Mouse (Mus musculus) adrenal gland, postnatal 14 days (tissue): ENCODE data around the gene Zfp780b. TPM values are rescaled to one million over a fixed set of nuclear protein-coding genes. Genes with fewer than 3 reads are reported as not detected.
"Not testable (repeated sequence)": the region's sequence is repeated elsewhere in the genome, so short reads cannot be mapped to it uniquely, and the experiment has no call there.

Source experiments
- DNase-seq: peaks from one replicate; pipeline ENCODE4 v3.0.0; 2021; ENCODE audit warnings: mixed read lengths
- long read RNA-seq, 2 experiments: library from polyadenylated mRNA; stranded (forward); transcript quantifications; one replicate each; pipeline ENCODE4 v2.0.0; 2021
- total RNA-seq: library from RNA; stranded (reverse); gene quantifications from 2 replicates; pipeline ENCODE4 v1.2.3, GENCODE M21; 2021

Gene Zfp780b
- total RNA-seq = 9.9 and 12.0 TPM in 2 replicates
- long read RNA-seq, experiment 1, partial matches to known transcripts = 0 of 7 reads
- long read RNA-seq, experiment 1, other reads (novel, unspliced or antisense) = 4 of 7 reads
- long read RNA-seq, experiment 2, partial matches to known transcripts = 0 of 1 reads
- long read RNA-seq, experiment 2, other reads (novel, unspliced or antisense) = 1 of 1 reads

DNA sequence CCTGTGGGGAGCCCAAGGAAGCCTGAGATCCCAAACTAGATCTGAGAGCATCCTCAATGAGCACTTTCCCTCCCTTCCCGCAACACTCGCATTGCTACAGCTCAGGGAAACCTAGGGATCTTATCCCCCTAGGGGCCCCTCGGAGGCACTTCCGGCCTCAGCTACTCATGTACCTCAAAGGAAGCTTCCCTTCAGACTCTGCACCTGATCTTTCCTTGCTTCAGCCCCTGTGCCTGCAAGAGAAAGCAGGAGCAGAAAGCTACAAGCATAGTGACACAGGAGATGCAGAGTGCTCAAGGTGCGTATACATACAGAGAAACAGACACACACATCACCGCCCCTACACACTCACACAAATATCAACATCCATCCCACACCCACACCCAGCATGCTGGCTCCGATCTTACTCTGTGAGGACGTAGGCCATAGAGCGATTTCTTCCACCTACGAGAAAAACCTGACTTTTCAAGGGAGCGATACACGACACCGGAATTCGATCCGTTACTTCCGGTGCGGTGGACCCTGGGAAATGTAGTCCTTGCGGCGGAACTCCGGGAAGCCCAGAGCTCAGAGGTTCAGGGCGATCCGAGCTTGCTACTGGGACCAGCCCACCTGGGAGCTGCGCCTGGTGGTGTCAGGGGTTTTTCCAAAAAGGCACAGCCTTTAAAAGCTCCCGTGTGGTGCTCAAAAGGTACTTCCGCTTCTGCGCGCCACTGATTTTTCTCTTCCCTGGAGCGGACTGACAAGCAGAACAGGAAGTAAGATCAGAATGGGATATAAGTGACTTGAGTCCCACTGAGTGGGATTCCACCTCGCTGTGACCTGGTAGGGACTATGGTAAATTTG lies at the start of gene Zfp780b:
Gene Zfp780b, minus strand, starts transcription at position 489 of the 846 bp plus-strand sequence.
- DNase-seq = peak; percentile 81

DNA sequence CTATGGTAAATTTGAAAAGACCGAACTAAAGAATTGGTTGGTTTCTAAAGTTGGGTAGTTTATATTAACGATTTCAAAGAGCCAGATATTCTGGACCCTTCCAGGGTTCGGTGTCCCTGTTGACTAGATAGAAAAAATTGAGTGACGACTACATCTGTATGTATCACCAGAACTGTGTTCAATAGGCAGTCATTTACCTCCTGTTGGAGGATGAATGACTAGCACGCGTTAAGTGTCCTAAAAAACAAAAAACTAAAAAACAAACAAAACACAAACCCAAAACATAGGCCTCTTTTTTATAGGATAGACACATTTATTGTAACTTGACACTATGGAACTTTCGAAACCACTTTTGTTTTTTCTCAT lies 35.5 kb upstream of the Zfp780b start:
- DNase-seq = no peak

DNA sequence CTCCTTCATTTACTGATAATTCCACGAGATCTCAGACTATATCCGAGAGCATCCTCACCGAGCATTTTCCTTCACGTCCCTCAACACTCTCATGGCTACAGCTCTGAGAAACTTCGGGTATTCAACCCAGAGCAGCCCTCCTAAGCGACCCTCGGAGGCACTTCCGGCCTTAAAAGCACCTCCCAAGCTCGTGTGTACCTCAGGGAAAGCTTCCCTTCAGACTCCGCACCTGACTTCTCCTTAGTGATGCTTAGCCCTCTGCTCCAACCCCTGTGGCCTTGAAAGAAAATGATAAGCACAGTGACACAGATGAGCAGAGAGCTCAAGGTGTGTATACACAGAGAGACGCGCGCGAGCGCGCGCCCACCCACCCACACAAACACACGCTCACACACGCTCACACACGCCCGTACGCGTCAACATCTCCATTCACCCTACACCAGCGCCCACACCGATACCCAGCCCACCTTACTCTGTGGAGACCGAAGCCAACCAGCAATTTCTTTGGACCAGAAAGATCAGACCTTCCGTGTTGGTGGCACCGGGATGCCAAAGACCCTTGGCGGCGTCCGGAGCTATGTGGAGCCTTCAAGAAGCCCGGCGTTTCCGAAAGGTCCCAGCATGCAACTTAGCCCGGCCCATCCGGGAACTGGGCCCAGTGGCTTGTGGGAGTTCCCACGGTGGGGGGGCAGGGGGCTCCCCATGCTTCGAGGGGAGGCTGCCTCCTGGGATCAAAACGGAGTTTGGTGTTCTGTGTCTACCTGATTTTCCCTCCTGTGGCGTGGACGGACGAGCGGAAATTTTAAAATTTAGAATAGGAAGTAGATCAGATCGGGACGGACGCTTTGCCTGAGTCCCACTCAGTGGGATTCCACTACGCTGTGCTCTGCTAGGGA lies 34.8 kb upstream of the Zfp780b start, which contains the start of gene Zfp850:
Gene Zfp850, minus strand, starts transcription at position 567 of the 896 bp plus-strand sequence.
- peak; percentile 92 for DNase-seq

DNA sequence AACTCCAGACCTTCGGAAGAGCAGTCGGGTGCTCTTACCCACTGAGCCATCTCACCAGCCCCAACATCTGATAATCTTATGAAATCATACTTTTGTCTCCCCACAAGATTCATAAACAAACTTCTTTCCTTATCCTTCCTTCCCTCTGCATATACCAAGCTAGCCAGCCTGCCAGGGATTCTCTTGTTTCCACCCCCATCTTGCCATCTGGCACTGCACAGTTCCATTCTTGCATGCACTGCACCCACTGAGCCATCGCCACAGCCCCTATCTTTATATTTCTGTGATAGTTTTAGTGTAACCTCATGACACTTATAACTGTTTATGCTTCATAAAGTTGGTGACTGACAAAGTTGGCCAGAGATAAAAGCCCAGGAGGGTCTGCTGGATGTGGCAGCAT lies 31.3 kb upstream of the Zfp780b start:
- no peak for DNase-seq

DNA sequence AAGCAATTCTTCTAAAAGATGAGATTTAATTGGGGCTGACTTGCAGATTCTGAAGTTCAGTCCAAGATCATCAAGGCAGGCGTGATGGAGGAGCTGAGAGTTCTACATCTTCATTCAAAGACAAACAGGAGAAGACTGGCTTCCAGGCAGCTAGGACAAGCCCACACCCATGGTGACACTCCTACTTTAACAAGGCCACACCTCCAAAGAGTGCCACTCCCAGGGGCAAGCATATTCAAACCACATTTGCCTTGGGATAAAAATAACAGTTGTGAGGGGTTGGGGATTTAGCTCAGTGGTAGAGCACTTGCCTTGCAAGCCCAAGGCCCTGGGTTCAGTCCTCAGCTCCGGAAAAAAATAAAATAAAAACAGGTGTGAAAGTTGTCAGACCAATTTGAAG lies 3.2 kb upstream of the Zfp780b start:
- DNase-seq = no peak

DNA sequence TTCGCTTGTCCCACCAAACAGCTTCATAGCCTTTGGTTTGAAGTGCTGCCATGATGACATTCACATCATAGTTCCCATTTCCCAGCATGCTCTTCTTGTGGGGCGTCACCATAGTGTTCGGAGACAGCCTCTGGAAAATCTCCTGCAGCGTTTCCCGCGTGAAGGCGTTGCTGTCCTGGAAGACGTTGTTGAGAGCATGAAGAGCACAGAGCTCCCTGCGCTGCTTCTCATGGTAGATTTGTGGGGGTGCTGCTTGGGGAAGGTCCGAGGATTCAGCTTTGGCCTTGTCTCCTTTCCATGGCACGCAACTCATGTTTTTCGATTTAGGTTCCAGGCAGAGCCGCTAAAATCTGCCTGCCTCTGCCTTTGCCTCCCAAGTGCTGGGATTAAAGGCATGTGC lies 29.5 kb downstream of the Zfp780b start:
- DNase-seq = not testable (repeated sequence)

DNA sequence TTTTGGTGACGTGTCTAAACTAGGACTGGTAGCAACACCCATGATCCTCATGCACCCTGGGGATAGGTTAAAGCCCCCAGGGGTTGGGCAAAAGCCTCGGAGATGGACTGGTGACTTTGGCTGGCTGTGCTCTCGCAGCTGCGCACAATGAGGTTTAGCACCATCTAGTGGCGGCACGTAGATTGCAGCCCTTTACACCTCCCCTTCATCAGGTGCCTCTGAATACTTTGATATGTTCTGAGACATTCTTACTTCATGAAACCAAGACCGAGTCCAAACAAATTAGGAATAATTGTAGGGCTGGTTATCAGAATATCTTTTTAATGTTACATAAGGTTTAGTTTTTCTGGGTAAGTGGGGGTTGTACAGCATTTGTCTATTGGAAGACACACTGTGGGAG lies 37.1 kb downstream of the Zfp780b start:
- not testable (repeated sequence) for DNase-seq

DNA sequence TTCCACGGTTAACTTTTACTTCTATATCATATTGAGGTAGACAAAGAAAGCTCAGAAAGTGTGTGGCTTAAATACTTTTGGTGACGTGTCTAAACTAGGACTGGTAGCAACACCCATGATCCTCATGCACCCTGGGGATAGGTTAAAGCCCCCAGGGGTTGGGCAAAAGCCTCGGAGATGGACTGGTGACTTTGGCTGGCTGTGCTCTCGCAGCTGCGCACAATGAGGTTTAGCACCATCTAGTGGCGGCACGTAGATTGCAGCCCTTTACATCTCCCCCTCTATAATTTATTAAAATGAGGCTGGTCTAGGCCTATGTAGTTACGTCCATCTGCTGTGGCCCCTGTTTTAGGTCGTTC lies 45.2 kb downstream of the Zfp780b start:
- DNase-seq = not testable (repeated sequence)

DNA sequence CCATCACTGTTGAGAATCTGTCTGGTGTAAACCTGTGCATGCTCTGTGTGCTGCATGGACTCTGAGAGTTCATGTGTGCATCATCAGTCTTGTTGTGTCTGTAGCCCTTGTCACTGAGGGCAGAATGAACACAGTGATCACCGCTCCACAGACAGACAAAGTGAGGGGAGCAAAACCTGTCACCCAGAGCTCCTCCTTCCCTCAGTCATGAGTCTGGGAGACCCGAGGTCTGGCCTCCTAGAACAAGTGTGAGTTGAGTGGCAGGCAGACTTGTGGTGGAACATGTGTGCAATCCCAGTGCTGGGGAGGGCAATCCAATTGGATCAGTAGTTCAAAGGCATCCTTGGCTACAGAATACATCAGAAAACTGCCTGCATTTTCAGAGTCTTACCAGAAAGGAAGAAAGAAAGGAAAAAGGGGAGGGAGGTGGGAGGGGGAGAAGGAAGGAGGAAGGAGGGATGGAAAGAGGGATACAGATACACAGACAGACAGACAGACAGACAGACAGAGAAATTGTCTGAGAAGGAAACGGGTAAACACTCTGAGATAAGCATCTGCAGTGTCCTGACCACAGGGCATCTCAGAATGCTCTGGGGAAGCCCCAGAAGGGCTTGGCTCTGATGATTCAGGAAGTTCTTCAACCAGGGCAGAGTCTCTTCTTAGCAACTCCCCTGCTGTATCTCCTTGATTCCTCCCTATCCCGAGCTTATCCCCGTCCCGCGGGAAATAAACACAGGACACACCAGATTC lies 45.7 kb downstream of the Zfp780b start:
- peak; percentile 15 for DNase-seq

DNA sequence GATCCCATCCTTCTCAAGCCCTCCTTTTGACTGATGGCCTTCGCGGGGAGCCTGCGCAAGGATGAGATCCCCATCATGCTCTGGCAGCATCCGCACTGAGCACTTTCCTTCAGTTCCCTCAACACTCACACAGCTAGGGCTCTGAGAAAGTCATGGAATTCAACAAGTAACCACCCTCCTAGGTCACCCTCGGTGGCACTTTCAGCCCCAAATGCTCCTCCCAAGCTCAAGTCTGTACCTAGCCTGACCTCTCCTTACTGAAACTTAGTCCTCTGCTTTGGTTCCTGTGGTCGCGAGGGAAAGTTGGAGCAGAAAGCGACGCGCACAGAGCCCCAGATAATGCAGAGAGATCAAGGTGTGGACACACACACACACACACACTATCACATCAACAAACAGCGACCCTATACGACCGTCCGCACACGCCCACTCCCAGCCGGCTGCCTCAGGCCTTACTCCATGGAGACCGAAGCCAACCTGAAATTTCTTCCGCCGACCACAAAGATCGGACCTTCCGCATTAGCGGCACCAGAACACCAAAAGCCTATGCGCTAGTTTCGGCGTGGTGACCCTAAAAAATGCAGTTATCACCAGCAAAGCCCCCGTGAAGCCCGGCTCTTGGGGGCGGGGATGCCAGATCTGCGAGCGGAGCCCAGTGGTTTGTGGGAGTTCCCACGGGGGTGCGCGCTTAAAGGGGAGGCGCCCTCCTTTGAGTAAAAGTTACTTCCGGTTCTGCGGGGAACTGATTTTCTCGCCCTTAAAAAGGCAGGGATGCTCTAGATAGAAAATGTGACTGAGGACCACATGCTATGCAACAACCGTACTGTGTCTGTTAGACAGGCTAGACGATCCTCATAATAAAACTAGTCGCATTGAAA lies 49.9 kb downstream of the Zfp780b start, which contains the start of gene Zfp974:
Gene Zfp974, minus strand, starts transcription at position 643 of the 878 bp plus-strand sequence.
- peak; percentile 86 for DNase-seq

DNA sequence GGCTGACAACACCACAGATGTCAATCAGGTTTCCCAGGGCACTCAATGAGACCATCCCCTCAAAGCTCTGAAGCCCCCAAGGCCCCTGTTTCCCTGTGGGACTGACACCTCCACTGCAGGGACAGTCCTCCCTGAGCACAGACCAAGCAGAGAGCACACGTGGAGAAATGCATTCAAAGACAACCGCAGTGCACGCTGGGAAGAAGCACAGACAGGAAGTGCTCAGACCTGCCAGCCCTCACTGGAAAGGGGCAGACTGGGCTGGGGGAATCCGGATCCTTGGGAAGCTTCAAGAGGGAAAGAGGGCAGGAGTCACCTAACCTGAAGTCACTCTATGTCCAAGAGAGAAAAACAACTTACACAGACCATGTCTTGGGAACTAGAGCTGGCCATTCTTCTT lies 51.9 kb downstream of the Zfp780b start:
- not testable (repeated sequence) for DNase-seq

DNA sequence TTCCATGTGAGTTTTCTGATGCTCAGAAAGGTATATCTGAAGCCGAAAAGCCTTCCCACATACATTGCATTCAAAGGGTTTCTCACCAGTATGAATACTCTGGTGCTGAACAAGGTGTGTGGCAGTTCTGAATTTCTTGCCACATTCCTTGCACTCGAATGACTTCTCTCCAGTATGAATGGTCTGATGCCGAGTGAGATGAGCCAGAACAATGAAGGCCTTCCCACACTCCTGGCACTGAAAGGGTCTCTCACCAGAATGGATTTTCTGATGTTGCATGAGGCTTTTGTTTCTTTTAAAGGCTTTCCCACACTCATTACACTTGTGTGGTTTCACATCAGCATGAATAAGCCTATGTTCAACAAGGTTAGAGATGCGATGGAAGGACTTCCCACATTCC lies 68.0 kb downstream of the Zfp780b start:
- not testable (repeated sequence) for DNase-seq

Other genes starting within 250 kb of the Zfp780b start
- gene Zfp60, start 247.8 kb downstream of the Zfp780b start, total RNA-seq = 12.5 and 16.0 TPM in 2 replicates
- gene Zfp626, start 172.0 kb downstream of the Zfp780b start, total RNA-seq = 7.0 and 7.7 TPM in 2 replicates
- gene Zfp59, start 140.6 kb downstream of the Zfp780b start, total RNA-seq = 3.0 and 3.5 TPM in 2 replicates
- gene Zfp607a, start 121.6 kb downstream of the Zfp780b start, total RNA-seq = 4.3 and 6.0 TPM in 2 replicates
- 12.3 and 14.7 TPM in 2 replicates for gene Zfp974, start 49.7 kb downstream of the Zfp780b start, total RNA-seq
- gene Zfp850, start 34.9 kb upstream of the Zfp780b start, total RNA-seq = 2.7 and 3.4 TPM in 2 replicates
- 158 and 171 TPM in 2 replicates for gene Psmc4, start 70.9 kb upstream of the Zfp780b start, total RNA-seq
- gene Fcgbp, start 92.1 kb upstream of the Zfp780b start, total RNA-seq = not detected in 2 replicates
- gene 9530053A07Rik, start 150.3 kb upstream of the Zfp780b start, total RNA-seq = not detected in 2 replicates
- 111 and 122 TPM in 2 replicates for gene Fbl, start 190.5 kb upstream of the Zfp780b start, total RNA-seq
- 34.7 and 35.0 TPM in 2 replicates for gene Dyrk1b, start 200.3 kb upstream of the Zfp780b start, total RNA-seq